Mouse (Mus musculus) left cerebral cortex, adult 9 months (tissue): ENCODE measurements around the gene Gm8332.
"Not testable (repeated sequence)": the region's sequence is repeated elsewhere in the genome, so short reads cannot be mapped to it uniquely, and the experiment has no call there.

Experiments used
- DNase-seq, 2 experiments: peaks; one replicate each; pipeline ENCODE4 v3.0.0; 2022; ENCODE audit warnings: low spot score in 2 of 2

The Gm8332 gene

DNA sequence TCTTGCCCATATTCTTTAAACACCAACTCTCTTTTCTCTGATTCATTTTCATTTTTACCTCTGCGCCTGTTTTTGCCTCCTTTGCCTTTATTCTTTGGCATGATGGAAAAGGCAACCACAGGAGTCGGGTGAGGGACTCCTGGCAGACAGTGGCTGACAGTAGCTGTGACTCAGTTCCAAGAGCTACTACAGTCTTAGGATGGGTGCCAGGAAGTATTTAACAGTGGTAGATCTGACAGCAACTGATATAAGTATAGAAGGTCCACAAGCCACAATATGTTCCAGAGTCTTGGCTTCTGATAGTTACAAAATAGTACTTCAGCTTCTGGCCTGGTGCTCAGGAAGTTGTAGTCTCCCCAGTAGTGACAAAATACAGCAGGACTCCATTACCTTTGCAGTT is at the start of gene Gm8332:
TSS of gene Gm8332 (minus strand) at position 101 of the 400 bp plus-strand sequence.
- DNase-seq = not testable (repeated sequence)

GRCm38 (mm10) chr12:88297171-88297570 is 47.3 kb upstream of the Gm8332 start:
- not testable (repeated sequence) for DNase-seq

DNA sequence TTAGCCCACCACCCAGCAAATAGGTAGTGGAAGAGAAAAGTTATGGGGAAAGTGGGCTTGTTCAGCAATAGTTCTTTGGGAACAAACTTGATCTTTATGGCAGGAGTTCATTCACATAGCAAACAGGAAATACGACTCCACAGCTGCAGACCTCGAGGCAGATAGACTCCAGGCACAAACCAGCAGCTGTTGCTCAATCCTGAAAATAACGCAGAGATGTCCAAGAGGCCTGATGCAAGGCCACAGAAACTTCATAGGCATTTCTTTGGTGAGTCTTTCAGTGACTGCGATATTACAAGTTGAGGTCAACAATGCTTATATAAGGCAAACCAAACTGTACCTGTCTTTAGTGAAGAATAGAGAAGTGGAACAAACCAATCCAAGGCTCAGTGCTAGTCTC is 43.2 kb upstream of the Gm8332 start:
- DNase-seq = not testable (repeated sequence)

DNA sequence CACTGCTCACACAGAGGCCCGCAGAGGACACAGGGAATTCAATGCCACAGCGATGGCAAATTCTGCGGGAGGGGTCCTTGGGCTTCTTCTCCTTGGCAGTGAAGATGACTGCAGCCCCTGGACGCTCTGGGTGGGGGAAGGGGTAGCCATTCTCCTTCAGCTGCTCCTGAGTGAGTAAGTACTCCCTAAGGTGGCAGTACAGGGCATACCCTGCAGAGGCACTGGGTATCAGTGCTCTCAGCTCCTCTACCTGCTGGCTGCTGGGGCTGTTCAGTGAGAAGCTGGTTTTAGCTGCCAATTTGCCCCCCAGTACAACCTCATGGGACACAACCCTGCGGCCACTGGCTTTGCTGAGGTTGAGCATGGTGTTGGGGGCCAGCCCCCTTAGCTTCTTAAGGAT is 35.3 kb upstream of the Gm8332 start:
- not testable (repeated sequence) for DNase-seq

DNA sequence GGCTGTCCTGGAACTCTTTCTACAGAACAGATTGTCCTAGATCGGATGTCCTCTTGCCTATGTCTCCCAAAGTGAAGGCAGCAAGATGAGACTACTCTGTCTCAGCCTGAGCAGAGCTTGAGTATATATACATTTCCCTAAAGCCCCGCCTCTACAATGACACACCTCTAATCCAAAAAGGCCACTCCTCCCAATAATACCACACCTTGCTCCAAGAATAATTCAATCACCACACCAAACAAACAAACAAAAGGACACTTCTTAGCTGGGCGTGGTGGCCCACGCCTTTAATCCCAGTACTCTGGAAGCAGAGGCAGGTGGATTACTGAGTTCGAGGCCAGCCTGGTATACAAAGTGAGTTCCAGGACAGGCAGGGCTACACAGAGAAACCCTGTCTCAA is 24.5 kb upstream of the Gm8332 start, which contains the start of gene Gm5662:
TSS of gene Gm5662 (minus strand) at position 101 of the 400 bp plus-strand sequence.
- DNase-seq = not testable (repeated sequence)

GRCm38 (mm10) chr12:88257241-88257640 is 7.3 kb upstream of the Gm8332 start:
- no peak for DNase-seq

DNA sequence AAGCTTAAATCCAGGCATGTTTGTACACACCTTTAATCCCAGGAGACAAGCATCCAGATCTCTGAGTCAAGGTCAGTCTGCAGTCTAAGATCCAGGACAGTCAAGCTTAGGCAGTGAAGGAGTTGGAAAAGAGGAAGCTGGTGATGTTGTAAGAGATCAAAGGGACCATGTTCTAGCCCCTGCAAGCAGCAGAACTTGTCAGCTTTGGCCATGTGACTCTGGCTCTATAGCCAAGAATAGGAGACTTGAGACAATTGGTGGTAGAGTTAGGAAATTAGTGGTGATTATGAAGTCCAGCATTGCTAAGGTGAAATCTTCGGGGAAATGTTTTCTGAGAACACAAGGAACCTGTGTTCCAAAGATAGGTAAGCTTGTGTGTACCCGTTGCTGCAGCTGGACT is 6.0 kb upstream of the Gm8332 start:
- not testable (repeated sequence) for DNase-seq

- not testable (repeated sequence) for DNase-seq
These were observed 4.1 kb downstream of the Gm8332 start for GRCm38 (mm10) chr12:88245786-88246185.

DNA sequence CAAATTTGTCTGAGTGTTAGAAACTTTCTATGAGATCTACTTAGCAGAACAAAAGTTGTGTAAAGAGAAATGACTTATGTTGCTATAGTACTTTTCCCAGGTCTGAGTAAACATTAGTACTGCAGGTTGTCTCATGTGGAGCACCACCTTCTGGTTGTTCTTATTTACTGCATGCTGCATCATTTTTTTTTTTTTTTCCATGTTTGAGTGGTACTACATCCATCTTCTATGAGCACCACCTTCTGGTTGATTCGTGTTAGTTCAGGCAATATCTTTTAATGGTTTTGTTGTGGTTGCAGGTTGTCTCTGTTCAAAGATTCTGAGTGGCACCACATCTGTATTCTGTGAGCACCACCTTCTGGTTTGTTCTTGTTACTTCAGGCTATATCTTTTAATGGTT is 7.0 kb downstream of the Gm8332 start:
- not testable (repeated sequence) for DNase-seq

DNA sequence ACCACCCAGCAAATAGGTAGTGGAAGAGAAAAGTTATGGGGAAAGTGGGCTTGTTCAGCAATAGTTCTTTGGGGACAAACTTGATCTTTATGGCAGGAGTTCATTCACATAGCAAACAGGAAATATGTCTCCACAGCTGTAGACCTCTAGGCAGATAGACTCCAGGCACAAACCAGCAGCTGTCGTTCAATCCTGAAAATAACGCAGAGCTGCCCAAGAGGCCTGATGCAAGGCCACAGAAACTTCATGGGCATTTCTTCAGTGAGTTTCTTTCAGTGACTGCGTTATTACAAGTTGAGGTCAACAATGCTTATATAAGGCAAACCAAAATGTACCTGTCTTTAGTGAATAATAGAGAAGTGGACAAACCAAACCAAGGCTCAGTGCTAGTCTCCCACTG is 30.5 kb downstream of the Gm8332 start:
- no peak for DNase-seq

DNA sequence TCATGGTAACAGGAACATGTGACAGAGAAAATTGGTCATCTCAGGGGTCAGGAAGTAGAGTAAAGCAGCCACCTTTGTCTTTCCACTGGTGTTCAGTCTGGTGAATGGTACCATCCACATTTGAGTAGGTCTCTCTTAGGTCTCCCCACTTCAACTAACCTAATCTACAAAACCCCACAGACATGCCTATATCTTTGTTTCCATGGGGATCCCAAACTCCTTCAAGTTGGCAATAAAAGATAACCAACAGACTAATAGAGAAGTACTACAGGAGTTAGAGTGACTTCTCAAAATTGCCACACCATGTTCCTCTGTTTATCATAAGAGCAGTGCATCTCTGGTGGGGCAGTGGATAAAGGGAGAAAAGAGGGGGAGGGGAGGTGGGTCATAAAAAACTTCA is 31.8 kb downstream of the Gm8332 start:
- not testable (repeated sequence) for DNase-seq

DNA sequence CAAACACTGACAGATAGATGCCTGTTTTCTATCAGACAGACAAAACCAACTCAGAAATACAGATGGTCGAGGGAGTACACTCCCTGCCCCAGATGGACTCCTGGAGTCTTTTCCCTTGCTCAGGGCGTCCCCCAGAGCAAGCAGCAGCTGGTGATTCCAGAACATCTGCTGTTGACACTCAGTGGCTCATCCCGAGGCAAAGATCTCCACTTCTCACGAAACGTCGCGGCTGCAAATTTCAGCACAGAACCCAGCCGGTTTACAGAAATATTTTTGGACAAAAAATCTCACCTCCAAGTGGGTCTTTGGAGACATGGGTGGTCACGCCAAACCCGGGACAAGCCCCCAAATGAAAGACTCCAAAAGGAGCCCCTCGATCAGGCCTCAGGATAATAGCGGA is 35.3 kb downstream of the Gm8332 start:
- DNase-seq = no peak

DNA sequence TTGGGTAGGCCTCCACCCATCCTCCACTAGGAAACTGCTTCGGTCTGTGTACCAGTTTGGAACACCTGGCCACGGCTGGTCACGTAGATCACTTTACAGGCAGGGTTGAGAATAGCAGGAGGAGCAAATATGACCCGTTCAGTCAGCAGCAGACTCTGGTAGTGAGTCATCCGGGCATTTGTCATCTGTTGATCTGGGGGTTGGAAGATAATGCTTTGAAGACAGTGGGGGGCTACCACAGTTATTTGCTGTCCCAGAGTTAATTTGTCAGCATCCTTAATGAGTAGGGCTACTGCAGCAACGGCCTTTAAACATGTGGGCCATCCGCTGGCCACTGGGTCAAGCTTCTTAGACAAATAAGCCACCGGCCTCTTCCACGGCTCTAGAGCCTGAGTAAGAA is 38.4 kb downstream of the Gm8332 start:
- not testable (repeated sequence) for DNase-seq

DNA sequence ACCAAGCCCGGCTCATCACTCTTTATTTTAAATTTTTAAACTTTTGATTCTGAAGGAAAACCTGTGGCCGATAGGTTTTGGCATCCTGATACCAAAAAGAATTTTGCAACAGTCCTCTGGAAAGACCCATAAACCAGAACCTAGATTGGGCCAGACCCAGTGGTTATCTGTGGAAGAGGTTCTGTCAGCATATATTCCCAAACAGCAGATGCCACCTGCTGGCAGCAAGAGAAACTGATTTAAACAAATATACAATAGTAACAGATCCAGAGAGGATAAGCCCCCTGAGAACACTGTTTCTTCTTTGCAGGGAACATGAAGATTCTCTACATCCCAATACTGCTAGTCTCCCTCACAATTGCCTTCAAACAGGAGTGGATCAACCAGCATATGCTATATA is 47.0 kb downstream of the Gm8332 start:
- DNase-seq = no peak
